Mouse (Mus musculus): ENCODE data around the gene Ift140. TPM values are rescaled to one million over a fixed set of nuclear protein-coding genes. Genes with fewer than 3 reads are reported as not detected.

Ift140 gene
- total and polyA plus RNA-seq, 2 experiments from 2014 or later, result 4.0 to 11.7 TPM

DNA sequence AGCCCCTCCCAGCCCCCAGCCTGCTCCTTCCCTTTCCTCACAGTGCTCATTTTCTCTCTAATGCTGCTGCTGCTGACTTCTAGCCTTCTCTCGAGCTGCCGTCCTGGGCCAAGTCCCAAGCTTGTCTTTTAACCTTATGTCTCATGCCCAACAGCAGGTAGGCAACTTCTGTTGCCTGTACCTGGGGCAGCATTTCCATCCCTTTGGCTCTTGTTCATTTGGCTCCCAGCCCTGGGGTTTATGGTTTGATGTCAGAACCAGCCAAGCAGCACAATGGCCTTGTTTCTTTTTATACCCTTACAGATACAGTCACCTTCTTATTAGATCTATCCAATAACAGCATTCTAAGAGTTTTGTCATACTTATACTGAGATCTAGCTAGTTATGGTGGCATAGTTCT is 80.3 kb downstream of the Ift140 start:
- Histone ChIP-seq H3K4me3 (ENCODE audit: low read depth, low read length) (no peak overlapping the region), H3K4me2 (ENCODE audit: low read depth, low read length) (no peak overlapping the region), H3K9me3 (replicated peaks; ENCODE audit: control insufficient read depth, low read length) (no peaks in the 10 kb centered on the region), H3K27ac (ENCODE audit: low read depth) (no peak overlapping the region), H3K27me3 (ENCODE audit: control insufficient read depth, insufficient read depth, low read length) (no peaks in the 10 kb centered on the region), H3K9ac (replicated peaks; ENCODE audit: low read depth, low read length) (no peak overlapping the region), H3K36me3 (replicated peaks; ENCODE audit: control insufficient read depth, insufficient read depth, low read length) (peaks cover 49% of the 10 kb centered on the region), H3K4me1 (ENCODE audit: control insufficient read depth, insufficient read depth) (no peaks in the 10 kb centered on the region)
- DNase-seq (ENCODE audit: low spot score) (no peak), ATAC-seq (ENCODE audit: insufficient read depth, low read depth) (no peak)
- TF ChIP-seq EP300 (IDR thresholded peaks at IDR 0.05; ENCODE audit: low read depth) (no peak), CTCF (IDR thresholded peaks at IDR 0.05; ENCODE audit: low read depth) (no peak)
- 90% methylated on average over 2 of the region's 2 CpGs for WGBS

DNA sequence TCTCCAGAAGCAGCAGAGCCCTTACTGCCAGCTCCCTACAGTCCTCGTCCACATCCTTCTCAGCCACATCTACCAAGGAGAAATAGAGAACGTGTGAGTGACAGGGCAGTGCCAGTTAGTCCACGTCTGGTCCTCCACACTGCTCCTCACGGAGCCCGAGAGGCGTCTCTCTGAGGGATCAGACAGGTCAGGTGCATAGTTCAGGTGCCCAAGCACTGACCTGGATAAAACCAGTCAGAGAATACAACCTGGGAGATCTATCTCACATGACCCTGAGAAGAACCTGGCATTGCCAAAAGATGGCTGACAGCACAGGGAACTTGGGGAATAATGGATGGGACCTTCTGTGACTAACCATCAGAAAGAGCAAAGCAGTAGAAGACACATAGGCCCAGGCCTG is 84.2 kb downstream of the Ift140 start:
- no peaks in the 10 kb centered on the region for H3K9me3 ChIP-seq (replicated peaks; ENCODE audit: control insufficient read depth, low read length)
- no peak for ATAC-seq (ENCODE audit: insufficient read depth, low read depth)

DNA sequence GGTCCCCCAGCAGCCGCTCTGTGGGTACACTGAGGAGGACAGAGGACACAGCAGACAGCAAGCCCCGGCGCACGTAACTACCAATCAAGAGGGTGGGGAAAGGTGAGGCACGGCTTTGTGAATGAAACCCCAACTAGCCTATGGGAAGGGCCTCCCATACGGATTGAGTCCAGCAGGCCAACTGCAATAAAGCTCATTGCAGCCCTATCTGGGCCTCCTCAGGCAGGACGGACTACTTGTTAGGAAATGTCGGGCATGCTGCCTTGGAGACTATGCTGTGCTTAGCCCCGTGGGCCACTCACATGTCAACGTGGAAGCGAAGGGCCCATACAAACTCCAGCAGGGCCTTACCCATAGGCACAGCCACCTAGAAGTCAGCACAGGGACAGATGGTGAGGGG is 85.5 kb downstream of the Ift140 start:
- WGBS, result 91% methylated on average over 11 of the region's 11 CpGs
- no peak overlapping the region for H3K4me3 ChIP-seq (ENCODE audit: low read depth, low read length)
- no peak overlapping the region for H3K9ac ChIP-seq (replicated peaks; ENCODE audit: low read depth, low read length)
- no peak for DNase-seq (ENCODE audit: low spot score)
- H3K9me3 ChIP-seq (replicated peaks; ENCODE audit: control insufficient read depth, low read length), result no peaks in the 10 kb centered on the region
- no peaks in the 10 kb centered on the region for H3K27me3 ChIP-seq (ENCODE audit: control insufficient read depth, insufficient read depth, low read length)
- TF ChIP-seq EP300 (IDR thresholded peaks at IDR 0.05; ENCODE audit: low read depth), result no peak
- TF ChIP-seq CTCF (IDR thresholded peaks at IDR 0.05; ENCODE audit: low read depth), result no peak
- peaks cover 79% of the 10 kb centered on the region for H3K36me3 ChIP-seq (replicated peaks; ENCODE audit: control insufficient read depth, insufficient read depth, low read length)
- no peak overlapping the region for H3K4me2 ChIP-seq (ENCODE audit: low read depth, low read length)
- no peak for ATAC-seq (ENCODE audit: insufficient read depth, low read depth)
- H3K27ac ChIP-seq (ENCODE audit: low read depth), result no peak overlapping the region
- H3K4me1 ChIP-seq (ENCODE audit: control insufficient read depth, insufficient read depth), result no peaks in the 10 kb centered on the region

More for the DNA sequence above, 84.2 kb downstream of the Ift140 start:
- H3K9ac ChIP-seq (replicated peaks; ENCODE audit: low read depth, low read length), result no peak overlapping the region
- H3K4me2 ChIP-seq (ENCODE audit: low read depth, low read length), result no peak overlapping the region
- DNase-seq (ENCODE audit: low spot score), result no peak
- H3K27ac ChIP-seq (ENCODE audit: low read depth), result no peak overlapping the region
- no peak overlapping the region for H3K4me3 ChIP-seq (ENCODE audit: low read depth, low read length)
- no peak for TF ChIP-seq EP300 (IDR thresholded peaks at IDR 0.05; ENCODE audit: low read depth)
- H3K4me1 ChIP-seq (ENCODE audit: control insufficient read depth, insufficient read depth), result no peaks in the 10 kb centered on the region
- WGBS, result 87% methylated on average over 6 of the region's 6 CpGs
- H3K27me3 ChIP-seq (ENCODE audit: control insufficient read depth, insufficient read depth, low read length), result no peaks in the 10 kb centered on the region
- H3K36me3 ChIP-seq (replicated peaks; ENCODE audit: control insufficient read depth, insufficient read depth, low read length), result peaks cover 66% of the 10 kb centered on the region

DNA sequence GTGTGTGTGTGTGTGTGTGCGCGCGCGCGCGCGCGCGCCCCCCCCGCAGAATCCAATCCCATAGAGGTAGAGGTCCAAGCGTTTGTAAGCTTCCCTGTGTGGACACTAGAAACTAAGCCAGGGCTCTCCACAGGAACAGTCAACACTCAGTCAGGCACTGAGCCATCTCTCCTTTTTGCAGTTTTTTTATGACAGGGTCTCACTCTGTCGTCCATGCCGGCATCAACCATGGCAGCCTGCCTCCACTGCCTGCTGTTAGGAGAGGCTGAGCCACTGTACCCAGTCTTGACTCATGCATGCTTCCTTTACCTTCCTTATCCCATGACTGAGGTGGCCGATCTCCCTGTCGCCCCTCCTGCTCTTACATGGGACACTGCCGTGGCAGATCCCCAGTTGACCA is 91.9 kb downstream of the Ift140 start:
- Histone ChIP-seq H3K4me2 (ENCODE audit: low read depth, low read length) (no peak overlapping the region), H3K4me1 (ENCODE audit: control insufficient read depth, insufficient read depth) (0 out of 2 replicates have a peak, but pooled peaks cover 13% of the 10 kb centered on the region), H3K27ac (ENCODE audit: low read depth) (no peak overlapping the region), H3K27me3 (ENCODE audit: control insufficient read depth, insufficient read depth, low read length) (no peaks in the 10 kb centered on the region), H3K9ac (replicated peaks; ENCODE audit: low read depth, low read length) (no peak overlapping the region), H3K36me3 (replicated peaks; ENCODE audit: control insufficient read depth, insufficient read depth, low read length) (peaks cover 69% of the 10 kb centered on the region), H3K9me3 (replicated peaks; ENCODE audit: control insufficient read depth, low read length) (no peaks in the 10 kb centered on the region), H3K4me3 (ENCODE audit: low read depth, low read length) (no peak overlapping the region)
- 79% methylated on average over 13 of the region's 16 CpGs for whole genome bisulfite sequencing
- ATAC-seq (ENCODE audit: insufficient read depth, low read depth) (no peak), DNase-seq (ENCODE audit: low spot score) (no peak)
- no peak for TF ChIP-seq CTCF (IDR thresholded peaks at IDR 0.05; ENCODE audit: low read depth)
- TF ChIP-seq EP300 (IDR thresholded peaks at IDR 0.05; ENCODE audit: low read depth), result no peak

DNA sequence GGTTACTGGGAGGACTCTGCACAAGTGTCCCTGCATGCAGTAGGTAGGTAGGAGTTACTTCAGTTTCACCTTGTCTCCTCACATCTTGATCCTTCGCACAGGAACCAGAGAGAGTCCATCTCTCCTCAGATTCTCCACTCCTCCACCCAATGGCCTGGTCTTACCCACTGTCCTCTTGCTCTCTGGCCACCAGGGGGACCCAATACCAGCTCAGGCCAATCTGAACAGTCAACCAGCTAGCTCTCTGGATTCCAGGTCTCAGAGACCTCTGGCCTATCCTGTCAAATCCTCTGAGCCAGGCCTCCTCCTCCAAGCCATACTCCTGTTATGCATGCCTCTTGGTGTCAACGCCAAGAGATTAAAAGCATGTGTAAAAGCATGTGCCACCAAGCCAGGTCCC is 93.7 kb downstream of the Ift140 start:
- DNase-seq (ENCODE audit: low spot score), result peak; percentile 45
- ATAC-seq (ENCODE audit: insufficient read depth, low read depth), result peak; percentile 50; the same call in 1 of the 2 replicates
- peaks cover 51% of the 10 kb centered on the region for H3K36me3 ChIP-seq (replicated peaks; ENCODE audit: control insufficient read depth, insufficient read depth, low read length)

DNA sequence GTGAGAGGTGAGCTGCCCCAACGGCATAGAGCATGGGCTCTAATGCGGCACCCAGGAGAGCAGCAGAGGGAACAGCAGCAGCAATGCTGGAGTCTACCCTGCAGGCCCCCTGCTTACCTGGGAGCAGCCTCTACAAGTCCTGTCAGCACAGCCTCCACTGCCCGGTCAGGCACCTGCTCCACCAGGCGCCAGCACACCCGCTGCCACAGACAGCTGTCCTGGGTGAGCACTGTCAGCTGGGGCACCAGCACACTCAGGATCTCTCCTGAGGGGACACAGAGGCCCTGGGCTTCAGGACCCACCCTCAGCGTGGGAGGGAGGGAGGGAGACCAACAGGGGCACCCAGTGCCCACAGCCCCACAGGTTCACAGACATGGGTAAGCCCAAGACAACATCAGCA is 94.7 kb downstream of the Ift140 start:
- no peak for TF ChIP-seq CTCF (IDR thresholded peaks at IDR 0.05; ENCODE audit: low read depth)
- no peak for TF ChIP-seq EP300 (IDR thresholded peaks at IDR 0.05; ENCODE audit: low read depth)
- Histone ChIP-seq H3K36me3 (replicated peaks; ENCODE audit: control insufficient read depth, insufficient read depth, low read length) (peaks cover 43% of the 10 kb centered on the region), H3K27ac (ENCODE audit: low read depth) (no peak overlapping the region), H3K9me3 (replicated peaks; ENCODE audit: control insufficient read depth, low read length) (no peaks in the 10 kb centered on the region), H3K27me3 (ENCODE audit: control insufficient read depth, insufficient read depth, low read length) (no peaks in the 10 kb centered on the region), H3K4me1 (ENCODE audit: control insufficient read depth, insufficient read depth) (peaks cover 19% of the 10 kb centered on the region), H3K4me2 (ENCODE audit: low read depth, low read length) (no peak overlapping the region), H3K9ac (replicated peaks; ENCODE audit: low read depth, low read length) (no peak overlapping the region), H3K4me3 (ENCODE audit: low read depth, low read length) (no peak overlapping the region)
- no peak for ATAC-seq (ENCODE audit: insufficient read depth, low read depth)
- DNase-seq (ENCODE audit: low spot score), result no peak
- WGBS, result 86% methylated on average over 6 of the region's 6 CpGs

More for the DNA sequence above, 93.7 kb downstream of the Ift140 start:
- Histone ChIP-seq H3K27me3 (ENCODE audit: control insufficient read depth, insufficient read depth, low read length) (no peaks in the 10 kb centered on the region), H3K27ac (ENCODE audit: low read depth) (no peak overlapping the region), H3K9ac (replicated peaks; ENCODE audit: low read depth, low read length) (no peak overlapping the region), H3K4me1 (ENCODE audit: control insufficient read depth, insufficient read depth) (0 out of 2 replicates have a peak, but pooled peaks cover 13% of the 10 kb centered on the region), H3K4me3 (ENCODE audit: low read depth, low read length) (no peak overlapping the region), H3K4me2 (ENCODE audit: low read depth, low read length) (no peak overlapping the region), H3K9me3 (replicated peaks; ENCODE audit: control insufficient read depth, low read length) (no peaks in the 10 kb centered on the region)
- no peak for TF ChIP-seq EP300 (IDR thresholded peaks at IDR 0.05; ENCODE audit: low read depth)
- peak; percentile 72 for TF ChIP-seq CTCF (IDR thresholded peaks at IDR 0.05; ENCODE audit: low read depth)
- WGBS, result 70% methylated on average over 2 of the region's 2 CpGs

Data from heart, postnatal 0 days (tissue).